Mouse (Mus musculus) kidney, adult 8-10 months (tissue): Measurements from ENCODE around the gene Soat1.
"Not testable (repeated sequence)": the region's sequence is repeated elsewhere in the genome, so short reads cannot be mapped to it uniquely, and the experiment has no call there.

Experiments used
- DNase-seq, 2 experiments: peaks; one replicate each; pipeline ENCODE4 v3.0.0; 2022

The Soat1 gene

GRCm38 (mm10) chr1:156473961-156474503 is at the start of gene Soat1:
Gene Soat1 (minus strand): TSS chr1:156474331.
- DNase-seq, result peak; percentile 90 to 93

- DNase-seq, result not testable (repeated sequence)
Observed at GRCm38 (mm10) chr1:156523842-156524241, 49.7 kb upstream of the Soat1 start, which contains the start of gene Gm10031. Gene Gm10031 (plus strand): TSS chr1:156524012.

GRCm38 (mm10) chr1:156521796-156522517 is 47.8 kb upstream of the Soat1 start:
- DNase-seq, result peak; percentile 69 to 89

- no peak for DNase-seq
Observed at GRCm38 (mm10) chr1:156520136-156520780, 46.1 kb upstream of the Soat1 start.

GRCm38 (mm10) chr1:156507753-156508152 is 33.6 kb upstream of the Soat1 start:
- DNase-seq, result no peak

GRCm38 (mm10) chr1:156505901-156506300 is 31.8 kb upstream of the Soat1 start:
- no peak for DNase-seq

GRCm38 (mm10) chr1:156504945-156505523 is 30.9 kb upstream of the Soat1 start:
- no peak for DNase-seq

- DNase-seq, result no peak
Observed at GRCm38 (mm10) chr1:156496910-156497309, 22.8 kb upstream of the Soat1 start.

- no peak for DNase-seq
Observed at GRCm38 (mm10) chr1:156495025-156495424, 20.9 kb upstream of the Soat1 start.

- no peak for DNase-seq
Observed at GRCm38 (mm10) chr1:156491226-156491796, 17.2 kb upstream of the Soat1 start.

GRCm38 (mm10) chr1:156488031-156488430 is 13.9 kb upstream of the Soat1 start:
- DNase-seq, result no peak

GRCm38 (mm10) chr1:156487498-156487897 is 13.4 kb upstream of the Soat1 start:
- DNase-seq, result no peak

GRCm38 (mm10) chr1:156481826-156482225 is 7.7 kb upstream of the Soat1 start:
- DNase-seq, result no peak

GRCm38 (mm10) chr1:156476535-156476934 is 2.4 kb upstream of the Soat1 start:
- no peak for DNase-seq

GRCm38 (mm10) chr1:156476016-156476415 is 1.9 kb upstream of the Soat1 start:
- no peak for DNase-seq

- DNase-seq, result no peak
Observed at GRCm38 (mm10) chr1:156474854-156475253, 723 bp upstream of the Soat1 start.

GRCm38 (mm10) chr1:156473003-156473402 is 1.1 kb downstream of the Soat1 start:
- DNase-seq, result no peak

- no peak for DNase-seq
Observed at GRCm38 (mm10) chr1:156471955-156472354, 2.2 kb downstream of the Soat1 start.

- DNase-seq, result no peak
Observed at GRCm38 (mm10) chr1:156471071-156471470, 3.1 kb downstream of the Soat1 start.

GRCm38 (mm10) chr1:156470557-156470956 is 3.6 kb downstream of the Soat1 start:
- DNase-seq, result no peak

GRCm38 (mm10) chr1:156468576-156468975 is 5.6 kb downstream of the Soat1 start:
- DNase-seq, result no peak

GRCm38 (mm10) chr1:156467655-156468255 is 6.4 kb downstream of the Soat1 start:
- DNase-seq, result no peak

GRCm38 (mm10) chr1:156464963-156465362 is 9.2 kb downstream of the Soat1 start:
- DNase-seq, result no peak
